Mouse (Mus musculus) spleen, adult 2 months (tissue): ENCODE measurements around the gene Grik4. TPM values are rescaled to one million over a fixed set of nuclear protein-coding genes. Genes with fewer than 3 reads are reported as not detected.
A peak's percentile ranks its signal among the peaks of the same experiment; 100 is the strongest.

ENCODE experiments used
- DNase-seq, 2 experiments: peaks; one replicate each; pipeline versions ENCODE4 v3.0.0 to v3.0.0-alpha.2; 2012 to 2021; ENCODE audit warnings: low spot score in 2 of 2, low read depth in 1 of 2
- H3K27ac ChIP-seq: fragments of 200-500 bp; 2 replicates; pipeline ENCODE4 v1.5.1; 2012; ENCODE audit warnings: low read length, inconsistent platforms; ENCODE audit not compliant: insufficient read depth
- H3K27me3 ChIP-seq: fragments of 200-500 bp; 2 replicates; pipeline ENCODE4 v1.6.1; 2012; ENCODE audit warnings: mild to moderate bottlenecking, moderate library complexity, low read length, inconsistent platforms; ENCODE audit not compliant: control insufficient read depth, insufficient read depth
- H3K36me3 ChIP-seq: fragments of 200-500 bp; 2 replicates; pipeline ENCODE4 v1.6.1; 2012; ENCODE audit warnings: mild to moderate bottlenecking, low read length, inconsistent platforms; ENCODE audit not compliant: control insufficient read depth, insufficient read depth
- H3K4me1 ChIP-seq: fragments of 200-500 bp; 2 replicates; pipeline ENCODE4 v1.6.1; 2011; ENCODE audit warnings: inconsistent platforms; ENCODE audit not compliant: control insufficient read depth, insufficient read depth, insufficient read length
- H3K4me3 ChIP-seq: fragments of 200-500 bp; 2 replicates; pipeline ENCODE4 v1.5.1; 2011; ENCODE audit warnings: mild to moderate bottlenecking, inconsistent platforms; ENCODE audit not compliant: insufficient read depth, insufficient read length; ENCODE audit errors: extremely low read depth
- CTCF ChIP-seq: fragments of 200-500 bp; IDR thresholded peaks from 2 replicates; pipeline ENCODE4 v1.5.1; 2011; ENCODE audit warnings: mild to moderate bottlenecking, inconsistent platforms; ENCODE audit not compliant: insufficient read depth, insufficient read length, insufficient replicate concordance; ENCODE audit errors: extremely low read depth
- POLR2A ChIP-seq: fragments of 200-500 bp; IDR thresholded peaks from 2 replicates; pipeline ENCODE4 v1.6.1; 2011; ENCODE audit warnings: low read depth, low read length, inconsistent platforms
- WGBS: fragments of 180-500 bp; shearing (Covaris S2); methylation state at CpG from one replicate; pipeline ENCODE4 v1.1.7; 2018; 5-methylcytosine and 5-hydroxymethylcytosine counted together
- polyA plus RNA-seq: library from polyadenylated mRNA; depleted of rRNA; stranded (reverse); fragments of >200 nt; gene quantifications from 2 replicates; pipeline ENCODE4 v1.2.3, GENCODE M21; 2012; rRNA removed

The Grik4 gene
- polyA plus RNA-seq, 1 experiment = 0.19 TPM

DNA sequence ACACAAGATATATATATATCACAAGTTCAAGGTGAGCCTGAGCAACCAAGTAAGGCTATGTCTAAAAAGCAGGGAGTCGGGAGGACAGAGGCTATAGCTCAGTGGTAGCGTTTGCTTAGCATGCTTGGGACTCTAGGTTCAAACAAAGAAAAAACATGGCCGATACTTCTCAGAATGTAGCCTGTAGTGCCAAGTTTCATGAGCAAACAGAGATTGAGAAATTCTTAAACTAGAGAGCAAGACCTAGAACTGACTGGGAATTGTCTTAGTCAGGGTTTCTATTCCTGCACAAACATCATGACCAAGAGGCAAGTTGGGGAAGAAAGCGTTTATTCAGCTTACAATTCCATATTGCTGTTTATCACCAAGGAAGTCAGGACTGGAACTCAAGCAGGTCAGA, 468.1 kb downstream of the Grik4 start:
- Histone ChIP-seq H3K4me3 (no peak overlapping the region), H3K4me1 (peaks cover 6% of the 10 kb centered on the region), H3K36me3 (no peaks in the 10 kb centered on the region), H3K27me3 (no peaks in the 10 kb centered on the region), H3K27ac (no peak overlapping the region)
- no peak for DNase-seq
- 95% methylated on average over 4 of the region's 4 CpGs for WGBS
- no peak for TF ChIP-seq CTCF

DNA sequence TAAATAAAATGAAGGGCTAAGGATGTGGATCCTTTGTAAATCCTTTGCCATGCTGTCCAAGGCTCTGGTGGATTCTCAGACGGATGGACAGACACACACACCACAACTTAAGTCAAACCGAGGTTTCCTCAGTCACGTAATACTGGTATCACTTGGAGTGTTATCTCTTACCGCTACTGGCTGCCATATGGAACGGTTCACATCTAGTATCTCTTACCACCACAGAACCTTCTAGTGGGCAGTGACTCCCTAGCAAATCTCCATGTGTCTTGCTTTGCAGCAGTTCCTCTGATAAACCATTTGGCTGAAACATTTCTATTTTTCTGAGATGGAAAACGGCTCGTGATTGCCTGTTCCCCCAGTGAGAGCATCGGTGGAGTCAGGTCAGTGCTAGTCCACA, 470.0 kb downstream of the Grik4 start:
- Histone ChIP-seq H3K4me1 (peaks cover 11% of the 10 kb centered on the region), H3K27ac (no peak overlapping the region), H3K4me3 (no peak overlapping the region), H3K36me3 (no peaks in the 10 kb centered on the region), H3K27me3 (no peaks in the 10 kb centered on the region)
- TF ChIP-seq POLR2A (no peak), CTCF (no peak)
- 80% methylated on average over 8 of the region's 8 CpGs for WGBS
- no peak for DNase-seq

- no peaks in the 10 kb centered on the region for H3K36me3 ChIP-seq
- TF ChIP-seq POLR2A = no peak; the same call in 1 of the 2 replicates
- DNase-seq = peak; percentile 84
- H3K4me1 ChIP-seq = peaks cover 13% of the 10 kb centered on the region
- no peaks in the 10 kb centered on the region for H3K27me3 ChIP-seq
- 11% methylated on average over 49 of the region's 49 CpGs for WGBS
- peak overlapping the region; percentile 70 for H3K4me3 ChIP-seq
- peak overlapping the region; percentile 51 for H3K27ac ChIP-seq
These were observed 472.2 kb downstream of the Grik4 start for GRCm38 (mm10) chr9:42471921-42472747.

- WGBS = 32% methylated on average over 4 of the region's 4 CpGs
- H3K4me1 ChIP-seq = peaks cover 16% of the 10 kb centered on the region
These were observed 473.1 kb downstream of the Grik4 start for GRCm38 (mm10) chr9:42471214-42471613.

GRCm38 (mm10) chr9:42469323-42469722, 475.0 kb downstream of the Grik4 start:
- no peak overlapping the region for H3K27ac ChIP-seq
- TF ChIP-seq POLR2A (no peak), CTCF (no peak)
- no peak for DNase-seq
- no peaks in the 10 kb centered on the region for H3K36me3 ChIP-seq
- no peaks in the 10 kb centered on the region for H3K27me3 ChIP-seq
- no peak overlapping the region for H3K4me3 ChIP-seq
- H3K4me1 ChIP-seq = peaks cover 24% of the 10 kb centered on the region
- WGBS = 83% methylated on average over 15 of the region's 15 CpGs

More at GRCm38 (mm10) chr9:42471214-42471613, 473.1 kb downstream of the Grik4 start:
- Histone ChIP-seq H3K27me3 (no peaks in the 10 kb centered on the region), H3K4me3 (peak overlapping the region; percentile 70), H3K36me3 (no peaks in the 10 kb centered on the region), H3K27ac (0 out of 2 replicates have a peak overlapping the region, but pooled peaks have one; percentile 51)
- no peak for DNase-seq
- TF ChIP-seq CTCF = no peak
- no peak for TF ChIP-seq POLR2A

DNA sequence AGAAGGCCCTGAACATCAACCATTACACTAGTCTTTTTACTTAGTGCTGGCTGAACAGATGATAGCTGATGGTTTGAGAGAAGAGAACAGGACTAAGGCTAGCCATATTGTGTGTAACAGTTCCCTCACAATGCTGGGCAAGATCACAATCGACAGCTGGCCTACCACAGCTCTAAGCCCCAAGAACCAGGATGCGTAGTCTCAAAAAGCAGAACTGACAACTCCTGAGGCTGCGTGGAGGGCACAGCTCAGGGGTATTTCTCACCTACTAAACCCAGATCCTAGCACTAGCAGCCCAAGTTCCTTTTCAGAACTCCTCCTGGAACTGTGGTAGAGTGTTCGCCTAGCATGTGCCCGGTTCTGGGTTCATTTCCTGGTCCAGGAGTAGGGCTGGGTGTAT, 475.9 kb downstream of the Grik4 start:
- Histone ChIP-seq H3K27ac (no peak overlapping the region), H3K4me3 (no peak overlapping the region), H3K4me1 (peaks cover 24% of the 10 kb centered on the region), H3K27me3 (no peaks in the 10 kb centered on the region), H3K36me3 (no peaks in the 10 kb centered on the region)
- no peak for TF ChIP-seq CTCF
- TF ChIP-seq POLR2A = no peak
- 38% methylated on average over 5 of the region's 5 CpGs for WGBS
- no peak for DNase-seq

Other genes with a start within 250 kb of the Grik4 start
- gene Arhgef12, start 162.7 kb upstream of the Grik4 start, polyA plus RNA-seq = 7.1 and 9.0 TPM in 2 replicates
- 0.55 and 0.60 TPM in 2 replicates for gene Tmem136, start 172.1 kb upstream of the Grik4 start, polyA plus RNA-seq